Mouse (Mus musculus) 416B (cell line): ENCODE data around the gene H2afy.
A peak's percentile ranks its signal among the peaks of the same experiment; 100 is the strongest.

Source experiments
- DNase-seq: peaks from one replicate; pipeline ENCODE4 v3.0.0; 2011; ENCODE audit warnings: low read depth

The H2afy gene

DNA sequence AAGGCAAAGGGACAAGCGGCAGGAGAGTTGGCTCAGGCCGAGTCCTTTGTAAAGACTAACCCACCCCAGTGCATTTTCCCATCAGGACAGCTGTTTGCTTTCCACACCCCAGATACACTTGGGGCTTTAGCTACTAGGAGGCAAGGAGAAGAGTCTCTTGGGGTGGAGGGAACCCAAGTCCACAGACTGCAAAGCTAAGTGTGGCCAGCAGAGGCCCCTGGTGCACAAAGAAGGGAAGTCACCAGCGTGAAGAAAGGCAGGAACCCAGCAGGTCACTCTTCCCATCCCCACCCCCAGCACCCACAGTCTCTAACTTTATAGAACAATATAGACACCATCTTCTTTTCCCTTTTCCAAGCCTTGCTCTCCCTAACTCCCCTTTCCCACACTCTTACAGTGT is 9.4 kb upstream of the H2afy start:
- DNase-seq, result peak; percentile 83

DNA sequence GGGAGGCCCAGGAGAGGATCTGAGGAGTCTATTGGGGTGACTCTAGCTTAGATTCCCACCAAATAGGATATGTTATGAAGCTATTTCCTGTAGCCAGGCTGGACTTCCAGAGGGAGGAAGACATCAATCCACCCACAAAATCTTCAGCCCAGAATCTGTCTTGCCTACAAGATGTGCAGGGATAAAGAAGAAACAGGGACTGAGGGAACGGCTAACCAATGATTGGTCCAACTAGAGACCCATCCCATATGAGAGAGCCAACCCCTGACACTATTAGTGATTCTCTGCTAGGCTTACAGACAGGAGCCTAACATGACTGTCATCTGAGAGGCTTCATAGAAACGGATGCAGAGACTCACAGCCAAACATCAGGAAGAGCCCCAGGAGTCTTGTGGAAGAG is 7.9 kb upstream of the H2afy start:
- DNase-seq, result no peak

- DNase-seq, result no peak
Observed at GRCm38 (mm10) chr13:56143151-56143513, 7.0 kb upstream of the H2afy start.

- DNase-seq, result no peak
Observed at GRCm38 (mm10) chr13:56142382-56143150, 6.4 kb upstream of the H2afy start.

DNA sequence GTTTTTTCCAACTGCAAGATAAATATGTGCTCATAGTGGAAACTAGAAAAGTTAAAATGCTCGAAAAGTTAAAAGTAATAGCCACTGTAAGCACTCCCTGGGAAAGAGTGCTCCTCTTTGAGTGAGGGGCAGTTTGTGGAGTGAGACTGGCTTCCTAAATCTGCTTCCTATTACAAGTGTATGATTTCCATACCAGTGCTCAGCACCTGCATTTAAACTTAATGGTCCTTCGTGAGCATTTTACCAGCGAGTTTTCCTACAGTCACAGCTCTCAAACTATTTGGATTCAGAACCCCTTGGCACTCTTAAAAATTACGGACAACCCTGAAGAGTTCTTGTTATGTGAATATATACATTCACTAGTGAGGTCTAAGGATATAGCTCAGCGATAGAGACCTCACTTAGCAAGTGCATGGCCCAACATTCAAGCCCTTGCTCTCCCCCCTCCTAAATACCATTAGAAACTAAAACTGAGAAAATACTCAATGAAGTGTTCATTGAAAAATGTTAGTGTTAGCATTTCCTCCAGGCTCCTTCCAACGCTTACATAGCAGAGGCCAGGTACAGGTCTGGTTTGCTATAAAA is 3.1 kb upstream of the H2afy start:
- no peak for DNase-seq

GRCm38 (mm10) chr13:56135231-56136052 is 719 bp downstream of the H2afy start:
- peak; percentile 81 for DNase-seq

DNA sequence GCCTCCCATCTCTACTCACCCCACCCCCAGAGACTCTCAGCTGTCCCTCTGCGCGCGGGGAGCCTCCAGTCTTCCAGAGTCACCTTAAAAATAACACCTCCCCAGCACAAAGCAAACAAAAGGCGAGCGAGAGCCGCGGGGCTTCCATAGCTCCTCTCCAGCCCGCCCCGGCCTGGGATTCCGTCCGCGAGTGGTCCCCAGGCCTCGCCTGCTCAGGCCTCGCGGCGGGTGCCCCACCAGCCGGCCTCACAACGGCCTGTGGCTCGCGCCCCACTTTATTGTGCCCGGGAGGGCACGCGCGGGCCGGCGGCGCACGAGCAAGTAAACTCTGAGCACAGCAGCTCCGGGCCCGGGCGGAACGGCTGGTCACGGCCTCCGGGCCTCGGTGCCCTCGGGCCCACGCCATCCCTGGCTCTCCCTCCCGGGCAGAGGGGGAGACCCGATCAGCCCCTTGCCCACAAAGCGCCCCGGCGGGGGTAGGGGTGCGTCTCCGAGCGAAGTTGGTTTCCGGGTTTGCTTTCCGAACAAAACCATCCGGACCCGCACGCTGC is 1.5 kb downstream of the H2afy start:
- DNase-seq, result no peak

DNA sequence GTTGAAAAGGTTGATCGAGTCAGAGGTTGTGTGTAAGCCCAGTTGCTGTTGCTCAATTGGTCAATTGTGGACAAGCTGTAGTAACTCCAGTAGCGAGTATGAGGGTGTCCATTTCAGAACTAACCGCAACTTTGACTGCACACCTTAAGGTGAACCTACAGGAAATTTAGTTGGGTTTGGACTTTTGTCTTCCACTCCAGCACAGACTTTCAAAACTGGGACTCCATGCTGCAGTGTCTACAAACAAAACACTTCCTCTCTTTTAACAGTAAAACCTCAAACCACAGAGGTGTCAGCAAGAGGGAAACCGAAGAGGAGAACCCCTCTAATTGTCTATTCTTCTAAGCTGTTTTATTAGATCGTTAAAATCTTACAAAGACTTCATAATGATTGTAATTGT is 2.1 kb downstream of the H2afy start:
- peak; percentile 68 for DNase-seq

DNA sequence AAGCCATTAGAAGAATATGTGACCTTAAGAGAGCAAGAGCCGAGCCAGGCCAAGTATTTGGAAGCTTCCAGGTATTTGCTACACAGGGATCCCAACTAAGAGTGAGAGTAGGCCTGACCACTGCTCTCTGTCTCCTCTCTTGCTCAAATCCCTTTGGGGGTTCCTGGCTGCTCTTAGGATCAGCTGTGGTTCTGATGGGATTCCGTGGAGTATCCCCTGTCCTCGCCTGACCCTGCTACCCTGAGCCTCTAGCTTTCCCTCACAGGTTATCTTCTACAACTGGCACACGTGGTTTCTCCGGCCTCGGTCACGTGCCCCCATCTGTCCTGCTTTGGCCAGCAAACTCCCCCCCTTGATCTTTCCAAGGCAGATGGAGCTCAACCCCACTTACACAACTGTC is 3.2 kb downstream of the H2afy start:
- peak; percentile 47 for DNase-seq

DNA sequence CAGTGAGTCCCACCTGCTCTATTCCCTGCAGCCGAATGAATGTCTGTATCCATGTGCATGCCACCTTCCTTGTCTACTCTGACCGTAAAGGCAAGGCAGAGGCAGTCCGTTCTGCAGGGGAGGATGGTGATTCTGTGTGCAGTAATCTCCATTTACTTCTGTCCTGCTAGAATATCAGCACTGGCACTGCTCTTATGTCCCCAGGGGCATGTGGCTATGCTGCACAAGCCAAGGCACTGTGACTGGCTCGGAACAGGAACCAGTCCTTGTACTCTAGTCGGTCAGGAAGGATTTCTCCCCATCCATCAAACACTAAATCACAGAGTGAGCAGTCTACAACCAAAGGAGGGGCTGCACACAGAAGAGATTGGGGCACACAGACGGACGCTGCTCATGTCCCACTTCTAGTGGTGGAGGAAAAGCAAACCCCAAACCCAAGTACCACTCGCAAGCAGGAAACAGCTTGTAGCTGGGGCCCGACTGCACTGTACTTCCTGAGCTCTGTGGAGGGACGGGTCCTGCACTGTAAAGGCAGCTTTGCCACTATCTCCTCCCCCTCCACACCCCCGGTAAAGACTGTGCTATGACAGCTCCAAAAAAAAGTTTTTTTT is 3.7 kb downstream of the H2afy start:
- DNase-seq, result peak; percentile 83

- DNase-seq, result no peak
Observed at GRCm38 (mm10) chr13:56130544-56130943, 5.6 kb downstream of the H2afy start.

DNA sequence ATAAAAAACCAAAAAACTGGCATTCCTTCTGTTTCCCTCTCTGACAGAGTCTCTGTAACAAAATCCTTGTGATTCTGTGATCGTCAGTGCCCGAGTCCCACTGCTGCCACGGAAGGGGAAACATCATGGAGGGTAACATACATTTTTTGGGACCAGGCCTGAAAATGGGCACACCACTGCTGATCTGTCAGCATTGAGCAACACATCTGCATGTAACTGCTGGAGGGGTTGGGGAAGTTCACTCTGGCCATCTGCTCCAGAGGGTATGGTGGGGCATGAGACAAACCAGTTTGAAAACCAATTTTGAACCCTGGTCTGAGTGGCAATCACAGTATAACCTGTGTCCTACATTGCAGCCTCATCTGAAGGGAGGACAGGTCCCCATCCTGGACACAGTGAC is 6.6 kb downstream of the H2afy start:
- DNase-seq, result no peak

- DNase-seq, result no peak
Observed at GRCm38 (mm10) chr13:56129014-56129413, 7.1 kb downstream of the H2afy start.

DNA sequence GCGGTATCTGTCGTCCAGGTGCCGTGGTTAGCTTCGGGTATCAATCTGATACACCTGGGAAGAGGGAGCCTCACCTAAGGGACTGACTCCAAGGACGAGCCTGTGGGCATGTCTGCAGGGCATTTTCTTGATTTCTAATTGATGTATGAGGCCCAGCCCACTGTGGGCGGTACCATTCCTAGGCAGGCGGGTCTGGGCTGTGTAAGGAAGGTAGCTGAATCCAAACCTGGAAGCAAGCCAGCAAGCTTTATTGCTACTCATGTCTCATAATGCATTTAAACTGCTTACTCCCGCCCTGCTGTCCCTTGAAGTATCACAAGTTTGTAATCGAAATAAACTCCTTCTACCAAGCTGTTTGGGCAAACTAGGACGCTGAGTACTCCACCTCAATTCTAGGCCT is 10.5 kb downstream of the H2afy start:
- no peak for DNase-seq

- no peak for DNase-seq
Observed at GRCm38 (mm10) chr13:56123075-56123474, 13.1 kb downstream of the H2afy start.

DNA sequence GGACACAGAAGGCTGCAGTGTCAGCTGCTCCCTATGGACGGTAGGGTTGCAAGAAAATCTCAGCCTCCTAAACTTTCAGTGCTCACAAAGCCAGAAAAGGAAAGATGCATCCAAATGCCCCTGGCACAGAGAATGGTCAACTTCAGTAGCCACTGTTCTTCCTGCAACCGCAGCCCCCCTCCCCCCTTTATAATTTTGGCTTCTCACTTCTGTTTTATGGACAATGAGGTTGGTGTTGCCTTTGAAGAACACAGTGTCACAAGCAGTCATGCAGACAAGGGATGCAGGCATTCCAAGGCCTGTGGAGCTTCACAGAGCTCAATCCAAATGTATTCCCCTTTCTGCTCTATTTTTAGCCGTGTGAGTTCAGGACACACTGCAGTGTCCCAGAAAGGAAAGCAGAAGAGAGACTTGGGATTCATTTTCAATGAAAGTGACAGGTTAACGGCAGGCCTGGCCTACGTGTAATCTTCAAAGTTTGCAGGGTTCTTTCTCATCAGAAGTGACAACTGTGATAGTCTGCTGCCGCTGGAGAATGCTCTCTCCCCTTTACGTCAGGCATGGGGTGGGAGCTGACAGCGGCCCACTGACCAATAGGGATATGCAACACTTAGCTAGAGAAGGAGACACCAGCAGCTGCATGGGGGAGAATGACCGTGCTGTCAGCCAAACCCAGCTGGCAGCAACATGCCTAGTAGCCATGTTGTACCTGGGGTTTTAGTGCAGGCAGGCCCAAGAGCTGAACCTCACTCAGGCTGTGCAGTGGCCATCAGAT is 18.0 kb downstream of the H2afy start:
- no peak for DNase-seq

- DNase-seq, result no peak
Observed at GRCm38 (mm10) chr13:56115906-56116305, 20.3 kb downstream of the H2afy start.

- no peak for DNase-seq
Observed at GRCm38 (mm10) chr13:56115386-56115785, 20.8 kb downstream of the H2afy start.

DNA sequence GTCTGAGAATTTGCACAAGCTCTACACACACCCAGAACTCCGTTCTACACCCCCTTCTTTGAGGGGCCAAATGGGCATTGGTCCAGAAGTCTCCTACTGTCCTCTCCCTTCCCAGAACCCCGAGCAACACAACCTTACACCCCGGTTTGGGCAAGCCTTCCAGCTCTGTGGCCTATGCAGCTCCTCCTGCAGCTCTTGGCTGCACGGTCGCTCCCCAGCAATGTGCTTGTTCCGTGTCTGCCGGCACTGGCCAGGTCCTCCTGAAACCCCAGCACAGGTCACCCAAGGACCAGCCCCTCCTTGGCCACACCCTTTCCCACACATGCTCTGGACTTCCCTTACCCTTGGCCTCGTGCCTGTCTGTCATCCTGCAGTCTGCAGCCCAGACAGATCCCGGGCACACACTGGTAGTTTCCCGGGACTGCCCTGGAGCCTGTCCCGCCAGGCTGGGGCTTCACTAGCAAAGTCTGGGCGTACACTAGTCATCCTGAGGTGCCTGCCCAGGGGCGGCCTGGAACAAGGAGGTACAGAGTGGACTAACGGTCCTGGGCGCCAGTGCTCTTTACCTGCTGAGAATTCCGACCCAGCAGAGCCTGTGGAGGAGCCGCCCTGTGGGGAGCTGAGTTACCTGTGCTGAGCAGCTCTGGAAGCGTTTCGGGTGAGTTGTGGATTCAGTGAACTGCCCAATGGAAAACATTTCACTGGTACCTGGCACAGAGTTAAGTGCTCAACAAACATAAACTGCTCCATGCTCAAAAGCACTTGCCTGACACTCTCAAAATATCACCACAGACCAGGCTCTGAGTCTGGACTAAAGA is 22.5 kb downstream of the H2afy start:
- DNase-seq, result no peak

DNA sequence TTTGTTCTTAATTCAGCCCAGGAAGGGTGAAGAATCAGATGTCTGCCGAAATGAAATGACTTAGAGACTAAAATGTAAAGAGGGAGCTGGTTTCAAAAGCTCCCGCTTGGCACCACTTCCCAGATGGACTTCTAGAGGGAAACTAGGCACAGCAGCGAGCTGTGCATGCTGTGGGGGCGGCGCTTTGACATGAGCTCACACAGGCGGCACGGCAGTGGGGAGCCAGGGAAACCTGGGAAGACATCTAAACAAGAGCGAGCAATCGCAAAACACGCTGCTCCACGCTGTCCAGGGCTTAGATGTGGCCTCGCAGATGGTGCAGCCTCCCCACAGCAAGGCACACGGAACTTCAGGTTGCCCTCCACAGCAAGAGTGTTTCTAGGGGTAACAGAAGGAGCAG is 23.2 kb downstream of the H2afy start:
- DNase-seq, result no peak

DNA sequence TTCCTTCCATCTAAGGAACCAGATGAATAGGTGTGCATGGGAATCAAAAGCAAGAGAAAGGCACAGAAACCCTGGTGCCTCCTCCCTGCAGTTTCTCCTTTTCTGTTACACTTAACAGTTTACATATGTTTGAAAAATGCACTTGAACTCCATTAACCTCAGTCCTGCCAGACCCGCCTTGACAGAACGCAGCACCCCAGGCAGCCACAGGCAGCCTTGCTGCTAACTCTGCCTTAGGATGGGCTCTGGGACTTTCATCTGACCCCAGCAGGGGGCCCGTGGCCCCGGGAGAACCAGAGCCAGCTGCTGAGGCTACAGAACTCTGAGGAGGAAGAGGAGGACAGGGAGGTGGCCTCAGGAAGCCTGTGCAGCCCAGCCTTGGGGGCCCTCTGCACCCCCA is 23.7 kb downstream of the H2afy start:
- no peak for DNase-seq
